Mouse (Mus musculus) liver, postnatal 0 days (tissue): ENCODE results near the gene Nceh1. TPM values are rescaled to one million over a fixed set of nuclear protein-coding genes. Genes with fewer than 3 reads are reported as not detected.

Source experiments
- ATAC-seq: fragments of 200-750 bp; cut with Nextera tagmentation; 2 replicates; pipeline ENCODE4 v1.8.0; 2017; ENCODE audit warnings: mild to moderate bottlenecking, moderate library complexity
- DNase-seq: peaks from one replicate; pipeline ENCODE4 v3.0.0-alpha.2; 2016
- H3K27ac ChIP-seq: fragments of 300-500 bp; sonication (generic); 2 replicates; pipeline ENCODE4 v1.5.1; 2014; ENCODE audit warnings: antibody characterized with exemption, moderate library complexity, mild to moderate bottlenecking, low read depth
- H3K27me3 ChIP-seq: fragments of 300-500 bp; sonication (generic); 2 replicates; pipeline ENCODE4 v1.6.1; 2014; ENCODE audit warnings: low read length, control low read depth, mixed read lengths; ENCODE audit not compliant: insufficient read depth
- H3K36me3 ChIP-seq: fragments of 300-500 bp; sonication (generic); replicated peaks from 2 replicates; pipeline ENCODE4 v1.6.1; 2014; ENCODE audit warnings: mild to moderate bottlenecking, control low read depth, low read length, moderate library complexity, mixed read lengths; ENCODE audit not compliant: insufficient read depth
- H3K4me1 ChIP-seq: fragments of 300-500 bp; sonication (generic); 2 replicates; pipeline ENCODE4 v1.6.1; 2014; ENCODE audit warnings: antibody characterized with exemption, mild to moderate bottlenecking, control low read depth; ENCODE audit not compliant: insufficient read depth
- H3K4me2 ChIP-seq: fragments of 300-500 bp; sonication (generic); 2 replicates; pipeline ENCODE4 v1.6.1; 2014; ENCODE audit warnings: low read depth, mild to moderate bottlenecking, low read length, moderate library complexity, mixed read lengths
- H3K4me3 ChIP-seq: fragments of 300-500 bp; sonication (generic); 2 replicates; pipeline ENCODE4 v1.5.1; 2014; ENCODE audit warnings: low read depth, low read length
- H3K9ac ChIP-seq: fragments of 300-500 bp; sonication (generic); replicated peaks from 2 replicates; pipeline ENCODE4 v1.6.1; 2014; ENCODE audit warnings: mild to moderate bottlenecking, moderate library complexity
- H3K9me3 ChIP-seq: fragments of 300-500 bp; sonication (generic); 2 replicates; pipeline ENCODE4 v1.6.1; 2016; ENCODE audit warnings: mild to moderate bottlenecking, control low read depth, low read length, mixed read lengths
- CTCF ChIP-seq: sonication (generic); IDR thresholded peaks from 2 replicates; pipeline ENCODE4 v1.5.1; 2016; ENCODE audit warnings: antibody characterized with exemption, low read depth
- EP300 ChIP-seq: IDR thresholded peaks from 2 replicates; pipeline ENCODE4 v1.6.1; 2016; ENCODE audit warnings: antibody characterized with exemption, low read depth, mild to moderate bottlenecking
- WGBS: fragments of 180-500 bp; shearing (Covaris S2); extraction: QIAGEN DNeasy Blood & Tissue Kit; methylation state at CpG from one replicate; pipeline ENCODE4 v1.1.7; 2014; ENCODE audit not compliant: insufficient replicate concordance; 5-methylcytosine and 5-hydroxymethylcytosine counted together
- polyA plus RNA-seq: library from polyadenylated mRNA; unstranded; fragments of >200 nt; fragmentation: Nextera tagmentation; extraction: Ambion mirVana; gene quantifications from 2 replicates; pipeline ENCODE4 v1.2.1, GENCODE M21; 2015

The Nceh1 gene
- polyA plus RNA-seq, 1 experiment from 2014 or later = 23.9 TPM

GRCm38 (mm10) chr3:27162410-27162804 lies 20.4 kb upstream of the Nceh1 start:
- Histone ChIP-seq H3K4me1 (no peaks in the 10 kb centered on the region), H3K9me3 (no peaks in the 10 kb centered on the region), H3K9ac (no peak overlapping the region), H3K4me2 (no peak overlapping the region), H3K4me3 (no peak overlapping the region), H3K27me3 (no peaks in the 10 kb centered on the region), H3K27ac (no peak overlapping the region), H3K36me3 (no peaks in the 10 kb centered on the region)
- 44% methylated on average over 2 of the region's 2 CpGs for WGBS
- TF ChIP-seq CTCF (no peak), EP300 (no peak)
- ATAC-seq (no peak), DNase-seq (no peak)

- no peaks in the 10 kb centered on the region for H3K27me3 ChIP-seq
- TF ChIP-seq CTCF = no peak
- TF ChIP-seq EP300 = no peak
- H3K4me2 ChIP-seq = no peak overlapping the region
- no peaks in the 10 kb centered on the region for H3K9me3 ChIP-seq
- H3K27ac ChIP-seq = no peak overlapping the region
- WGBS = 65% methylated on average over 3 of the region's 3 CpGs
- DNase-seq (no peak), ATAC-seq (no peak)
- no peak overlapping the region for H3K9ac ChIP-seq
- no peaks in the 10 kb centered on the region for H3K36me3 ChIP-seq
- no peaks in the 10 kb centered on the region for H3K4me1 ChIP-seq
- no peak overlapping the region for H3K4me3 ChIP-seq
Observed at GRCm38 (mm10) chr3:27165481-27166065, 17.2 kb upstream of the Nceh1 start.

GRCm38 (mm10) chr3:27170257-27170656 lies 12.5 kb upstream of the Nceh1 start:
- TF ChIP-seq CTCF (no peak), EP300 (no peak)
- H3K36me3 ChIP-seq = no peaks in the 10 kb centered on the region
- ATAC-seq (no peak), DNase-seq (no peak)
- no peaks in the 10 kb centered on the region for H3K9me3 ChIP-seq
- H3K4me1 ChIP-seq = no peaks in the 10 kb centered on the region
- no peaks in the 10 kb centered on the region for H3K27me3 ChIP-seq
- no peak overlapping the region for H3K4me3 ChIP-seq
- no peak overlapping the region for H3K4me2 ChIP-seq
- no peak overlapping the region for H3K9ac ChIP-seq
- WGBS = 64% methylated on average over 1 of the region's 1 CpGs
- no peak overlapping the region for H3K27ac ChIP-seq

GRCm38 (mm10) chr3:27179711-27180110 lies 3.1 kb upstream of the Nceh1 start:
- TF ChIP-seq CTCF (no peak), EP300 (no peak)
- no peak for ATAC-seq
- Histone ChIP-seq H3K27me3 (no peaks in the 10 kb centered on the region), H3K9me3 (no peaks in the 10 kb centered on the region), H3K4me3 (no peak overlapping the region), H3K9ac (no peak overlapping the region), H3K4me1 (peaks cover 8% of the 10 kb centered on the region), H3K27ac (no peak overlapping the region), H3K36me3 (no peaks in the 10 kb centered on the region), H3K4me2 (no peak overlapping the region)
- 80% methylated on average over 8 of the region's 8 CpGs for WGBS
- no peak for DNase-seq

- H3K4me2 ChIP-seq = peak overlapping the region; percentile 98
- H3K4me1 ChIP-seq = peaks cover 10% of the 10 kb centered on the region
- WGBS = 13% methylated on average over 19 of the region's 19 CpGs
- 0 out of 2 replicates have a peak, but pooled peaks cover 3% of the 10 kb centered on the region for H3K36me3 ChIP-seq
- DNase-seq (no peak), ATAC-seq (no peak)
- H3K9me3 ChIP-seq = no peaks in the 10 kb centered on the region
- H3K27me3 ChIP-seq = no peaks in the 10 kb centered on the region
- peak overlapping the region; percentile 76; the same call in 1 of the 2 replicates for H3K27ac ChIP-seq
- TF ChIP-seq CTCF = no peak
- TF ChIP-seq EP300 = no peak
- peak overlapping the region; percentile 75 for H3K4me3 ChIP-seq
- peak overlapping the region; percentile 74 for H3K9ac ChIP-seq
Observed at GRCm38 (mm10) chr3:27183601-27184175, 923 bp downstream of the Nceh1 start.

GRCm38 (mm10) chr3:27188386-27188785 lies 5.6 kb downstream of the Nceh1 start:
- Histone ChIP-seq H3K27me3 (no peaks in the 10 kb centered on the region), H3K4me3 (no peak overlapping the region), H3K4me1 (peaks cover 39% of the 10 kb centered on the region), H3K27ac (peak overlapping the region; percentile 46), H3K4me2 (no peak overlapping the region), H3K9me3 (no peaks in the 10 kb centered on the region), H3K9ac (no peak overlapping the region; the same call in 1 of the 2 replicates), H3K36me3 (0 out of 2 replicates have a peak, but pooled peaks cover 7% of the 10 kb centered on the region)
- TF ChIP-seq CTCF = no peak
- no peak for TF ChIP-seq EP300
- no peak for DNase-seq
- WGBS = 55% methylated on average over 1 of the region's 1 CpGs
- ATAC-seq = no peak
